Mouse (Mus musculus): Measurements from ENCODE around the gene Tceanc2.

DNA sequence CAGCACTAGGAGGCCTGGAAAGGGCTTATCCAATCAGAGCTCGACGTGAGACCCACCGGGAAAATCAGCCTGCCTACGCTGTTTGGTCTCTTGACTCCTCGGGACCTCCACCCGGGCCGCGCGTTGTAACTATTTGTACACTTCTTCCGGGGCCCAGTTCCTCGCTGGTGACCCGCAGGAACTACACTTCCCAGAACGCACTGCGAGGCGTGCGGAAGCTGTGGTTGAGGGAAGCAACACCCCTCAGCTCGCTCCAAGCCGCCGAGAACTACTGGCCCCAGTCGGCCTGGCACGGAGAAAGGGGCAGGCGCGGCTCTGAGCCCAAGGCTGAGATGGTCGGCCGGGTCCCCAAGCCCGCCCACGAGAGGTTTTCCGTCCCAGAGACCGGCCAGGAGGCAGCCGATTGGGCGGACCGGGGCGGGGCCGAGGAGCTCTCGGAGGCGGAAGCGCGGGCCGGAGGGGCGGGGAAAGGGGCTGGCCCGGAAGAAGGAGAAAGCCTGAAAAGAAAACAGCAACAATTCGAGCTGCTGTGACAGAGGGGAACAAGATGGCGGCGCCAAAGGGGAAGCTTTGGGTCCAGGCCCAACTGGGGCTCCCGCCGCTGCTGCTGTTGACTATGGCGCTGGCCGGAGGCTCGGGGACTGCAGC, 610 bp downstream of the Tceanc2 start, which contains the start of gene Tmem59:
- TF ChIP-seq CTCF (IDR thresholded peaks at IDR 0.05; ENCODE audit: low read depth) (no peak; the same call in 1 of the 2 replicates), EP300 (IDR thresholded peaks at IDR 0.05; ENCODE audit: low read depth) (no peak)

All from liver, postnatal 0 days (tissue).